Mouse (Mus musculus) large intestine, adult 2 months (tissue): ENCODE measurements around the gene Nelfe. TPM values are rescaled to one million over a fixed set of nuclear protein-coding genes. Genes with fewer than 3 reads are reported as not detected.
"Not testable (repeated sequence)": the region's sequence is repeated elsewhere in the genome, so short reads cannot be mapped to it uniquely, and the experiment has no call there.

Experiments
- DNase-seq: peaks from one replicate; pipeline ENCODE4 v3.0.0-alpha.2; 2012; ENCODE audit warnings: low read depth, low spot score
- WGBS: fragments of 180-500 bp; shearing (Covaris S2); methylation state at CpG from one replicate; pipeline ENCODE4 v1.1.7; 2018; 5-methylcytosine and 5-hydroxymethylcytosine counted together
- polyA plus RNA-seq: library from polyadenylated mRNA; depleted of rRNA; stranded (reverse); fragments of >200 nt; gene quantifications from 2 replicates; pipeline ENCODE4 v1.2.3, GENCODE M21; 2012

Nelfe gene
- polyA plus RNA-seq, 1 experiment: 33.8 TPM

- WGBS: 83% methylated on average over 5 of the region's 5 CpGs
Observed at GRCm38 (mm10) chr17:34887942-34888341, 37.8 kb downstream of the Nelfe start.

GRCm38 (mm10) chr17:34890074-34890743 is 40.0 kb downstream of the Nelfe start:
- DNase-seq: no peak
- WGBS: 87% methylated on average over 12 of the region's 12 CpGs

More at GRCm38 (mm10) chr17:34887942-34888341, 37.8 kb downstream of the Nelfe start:
- DNase-seq: no peak

DNA sequence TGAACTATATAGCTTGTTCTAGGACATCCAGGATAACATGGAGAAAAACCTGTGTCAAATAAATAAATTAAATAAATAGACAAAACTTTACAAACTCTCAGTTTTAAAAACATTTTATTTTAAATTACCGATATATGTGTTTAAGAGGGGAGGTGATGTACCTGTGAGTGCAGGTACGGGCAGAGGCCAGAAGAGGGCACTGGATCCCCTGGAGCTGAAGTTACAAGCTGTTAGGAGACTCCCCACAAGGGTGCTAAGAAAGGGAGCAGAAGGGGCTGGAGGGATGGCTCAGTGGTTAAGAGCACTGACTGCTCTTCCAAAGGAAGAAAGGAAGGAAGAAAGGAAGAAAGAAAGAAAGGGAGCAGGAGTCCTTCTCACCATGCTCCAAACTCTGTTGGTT is 41.2 kb downstream of the Nelfe start:
- 95% methylated on average over 2 of the region's 2 CpGs for WGBS
- no peak for DNase-seq

DNA sequence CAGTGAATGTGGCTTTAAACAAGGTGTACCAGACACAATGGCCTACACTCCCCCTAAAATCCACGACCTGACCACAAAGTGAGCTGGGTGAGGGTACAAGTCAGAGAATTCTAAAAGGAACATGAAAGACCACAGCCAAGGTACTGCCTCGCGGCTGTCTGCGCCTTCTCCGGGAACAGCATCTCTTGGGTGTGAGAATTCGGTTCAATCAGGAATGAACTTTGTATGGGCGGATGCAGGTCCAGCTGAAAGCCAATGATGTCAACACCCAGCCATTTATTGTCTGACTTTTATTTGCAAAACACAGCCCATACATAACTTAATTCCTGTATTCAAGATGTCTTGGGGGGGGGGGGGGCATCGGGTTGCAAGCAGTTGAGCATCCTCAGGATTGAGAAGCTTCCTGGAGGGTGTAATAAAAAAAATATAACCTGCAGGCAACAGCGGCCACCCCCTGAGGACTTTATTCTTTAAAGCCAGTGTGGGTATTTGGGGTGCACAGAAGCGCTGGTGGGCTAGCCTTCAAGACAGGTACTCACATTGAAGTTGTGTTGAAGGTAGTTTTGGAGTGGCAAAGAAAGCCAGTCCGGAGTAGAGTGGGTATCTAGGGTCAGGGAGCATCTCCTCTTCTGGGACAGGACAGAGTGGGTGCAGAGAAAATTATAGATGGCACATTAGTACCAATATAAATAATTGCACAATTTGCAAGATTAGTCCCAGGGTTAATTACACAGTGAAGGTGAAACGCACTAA is 43.1 kb downstream of the Nelfe start:
- 33% methylated on average over 12 of the region's 12 CpGs for WGBS
- no peak for DNase-seq

- under 1% methylated on average over 43 of the region's 51 CpGs for whole genome bisulfite sequencing
- DNase-seq: no peak
Observed at GRCm38 (mm10) chr17:34894074-34894597, 43.9 kb downstream of the Nelfe start.

- no peak for DNase-seq
- WGBS: 13% methylated on average over 51 of the region's 51 CpGs
Observed at GRCm38 (mm10) chr17:34894801-34895530, 44.8 kb downstream of the Nelfe start.

DNA sequence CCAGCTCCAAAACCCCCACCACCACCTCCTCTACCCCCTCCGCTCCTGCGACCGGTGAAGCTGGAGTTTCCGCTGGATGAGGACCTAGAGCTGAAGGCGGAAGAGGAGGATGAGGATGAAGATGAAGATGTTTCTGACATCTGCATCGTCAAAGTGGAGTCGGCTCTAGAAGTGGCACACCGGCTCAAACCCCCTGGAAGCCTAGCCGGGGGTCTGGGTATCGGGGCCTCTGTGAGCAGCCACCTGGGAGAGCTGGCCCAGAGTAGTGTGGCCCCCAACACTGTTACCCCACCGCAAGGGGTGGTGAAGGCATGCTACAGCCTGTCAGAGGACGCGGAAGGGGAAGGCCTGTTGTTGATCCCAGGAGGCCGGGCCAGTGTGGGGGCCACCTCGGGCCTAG is 45.5 kb downstream of the Nelfe start:
- 94% methylated on average over 15 of the region's 15 CpGs for WGBS
- DNase-seq: no peak

DNA sequence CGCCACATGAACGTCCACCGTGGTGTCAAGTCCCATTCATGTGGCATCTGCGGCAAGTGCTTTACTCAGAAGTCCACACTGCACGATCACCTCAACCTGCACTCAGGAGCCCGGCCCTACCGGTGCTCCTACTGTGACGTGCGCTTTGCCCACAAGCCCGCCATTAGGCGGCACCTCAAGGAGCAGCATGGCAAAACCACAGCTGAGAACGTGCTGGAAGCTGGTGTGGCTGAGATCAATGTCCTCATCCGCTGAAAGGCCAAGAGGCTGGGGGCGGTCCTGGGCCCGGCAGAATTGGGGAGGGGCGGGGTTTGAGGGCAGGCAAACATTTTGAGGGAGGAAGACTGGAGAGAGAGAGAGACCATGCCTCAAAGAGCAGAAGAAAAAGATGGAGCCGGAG is 46.2 kb downstream of the Nelfe start:
- 80% methylated on average over 17 of the region's 17 CpGs for WGBS
- DNase-seq: no peak

DNA sequence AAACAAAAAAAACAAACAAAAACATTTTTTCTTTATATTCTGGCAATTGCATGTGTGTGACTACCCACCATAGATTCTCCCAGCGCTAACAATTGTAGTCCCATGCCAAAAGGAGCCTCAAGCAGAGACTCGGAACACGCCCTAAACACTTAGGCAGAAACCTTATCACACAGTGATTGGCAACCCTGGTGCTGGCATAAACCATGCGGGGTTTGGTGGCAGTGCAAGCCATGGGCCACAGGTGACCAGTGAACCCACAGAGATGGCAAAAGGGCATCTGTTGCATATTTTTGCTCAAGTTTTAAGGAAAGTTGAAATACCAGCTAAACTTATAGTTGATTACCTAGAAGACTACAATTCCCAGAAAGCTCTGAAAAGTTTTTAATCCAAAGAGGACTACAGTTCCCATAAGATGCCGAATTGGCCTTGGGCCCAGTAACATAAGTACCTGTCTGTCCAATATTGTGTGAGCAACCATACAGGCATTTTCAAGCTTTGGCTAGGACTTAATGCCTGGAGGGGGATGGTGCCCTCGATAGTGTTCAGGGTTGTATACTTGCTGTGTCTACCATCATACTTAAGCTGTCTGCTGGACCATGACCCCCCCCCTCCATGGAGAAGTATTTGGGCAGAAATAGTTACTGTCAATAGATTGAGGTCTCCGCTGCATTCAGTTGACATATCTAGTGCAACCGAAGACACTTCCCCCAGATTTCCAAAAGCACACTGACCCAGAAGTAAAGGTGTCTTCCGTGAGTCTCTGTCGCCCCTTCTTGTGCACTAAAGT is 47.4 kb downstream of the Nelfe start:
- no peak for DNase-seq
- WGBS: 7% methylated on average over 10 of the region's 10 CpGs

DNA sequence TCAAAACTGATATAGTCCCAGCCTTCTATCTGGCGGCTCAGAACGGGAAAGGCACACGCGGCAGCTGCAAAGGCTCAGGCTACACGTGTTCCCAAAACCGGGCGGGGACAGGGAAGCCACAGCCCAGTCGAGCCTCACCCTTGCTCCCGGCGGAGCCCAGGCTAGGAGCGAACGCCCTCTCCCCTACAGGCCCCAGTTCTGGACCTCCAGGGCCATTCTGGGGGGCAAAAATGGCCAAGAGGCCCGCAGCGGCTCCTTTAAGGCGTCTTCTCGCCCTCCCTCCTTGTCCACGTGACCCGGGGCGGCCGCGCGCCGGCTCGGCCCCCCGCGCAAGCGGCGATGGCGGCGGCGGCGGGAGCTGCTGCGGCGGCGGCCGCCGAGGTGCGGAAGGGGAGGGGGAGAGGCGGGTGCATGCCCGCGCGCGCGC is 48.0 kb downstream of the Nelfe start, which contains the start of the genes C2 and Ehmt2:
Gene C2, minus strand, starts transcription at position 106 of the 427 bp plus-strand sequence.
Gene Ehmt2, plus strand, starts transcription at position 310 of the 427 bp plus-strand sequence.
- DNase-seq: no peak
- WGBS: under 1% methylated on average over 37 of the region's 44 CpGs

- no peak for DNase-seq
- WGBS: 2% methylated on average over 33 of the region's 47 CpGs
Observed at GRCm38 (mm10) chr17:34898706-34899052, 48.5 kb downstream of the Nelfe start.

DNA sequence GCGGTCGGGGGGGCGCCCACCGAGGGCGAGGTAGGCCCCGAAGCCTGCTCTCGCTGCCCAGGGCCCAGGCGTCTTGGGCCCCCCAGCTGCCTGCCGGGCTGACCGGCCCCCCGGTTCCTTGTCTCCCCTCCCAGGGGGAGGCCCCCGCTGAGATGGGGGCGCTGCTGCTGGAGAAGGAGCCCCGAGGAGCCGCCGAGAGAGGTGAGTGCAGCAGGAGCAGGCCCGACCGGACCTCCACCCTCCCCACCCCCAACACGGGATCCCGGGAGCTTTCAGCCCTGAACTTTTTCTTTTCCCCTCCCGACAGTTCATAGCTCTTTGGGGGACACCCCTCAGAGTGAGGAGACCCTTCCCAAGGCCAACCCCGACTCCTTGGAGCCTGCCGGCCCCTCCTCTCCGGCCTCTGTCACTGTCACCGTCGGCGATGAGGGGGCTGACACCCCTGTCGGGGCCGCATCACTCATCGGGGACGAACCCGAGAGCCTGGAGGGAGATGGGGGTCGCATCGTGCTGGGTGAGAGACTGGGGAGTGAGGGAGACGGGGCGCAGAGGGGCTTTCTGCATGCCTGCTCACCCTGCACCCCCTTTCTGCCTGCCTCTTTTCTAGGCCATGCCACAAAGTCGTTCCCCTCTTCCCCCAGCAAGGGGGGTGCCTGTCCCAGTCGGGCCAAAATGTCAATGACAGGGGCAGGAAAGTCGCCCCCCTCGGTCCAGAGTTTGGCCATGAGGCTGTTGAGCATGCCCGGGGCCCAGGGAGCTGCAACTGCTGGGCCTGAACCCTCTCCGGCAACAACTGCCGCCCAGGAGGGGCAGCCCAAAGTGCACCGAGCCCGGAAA is 49.1 kb downstream of the Nelfe start:
- WGBS: under 1% methylated on average over 43 of the region's 45 CpGs
- DNase-seq: no peak

DNA sequence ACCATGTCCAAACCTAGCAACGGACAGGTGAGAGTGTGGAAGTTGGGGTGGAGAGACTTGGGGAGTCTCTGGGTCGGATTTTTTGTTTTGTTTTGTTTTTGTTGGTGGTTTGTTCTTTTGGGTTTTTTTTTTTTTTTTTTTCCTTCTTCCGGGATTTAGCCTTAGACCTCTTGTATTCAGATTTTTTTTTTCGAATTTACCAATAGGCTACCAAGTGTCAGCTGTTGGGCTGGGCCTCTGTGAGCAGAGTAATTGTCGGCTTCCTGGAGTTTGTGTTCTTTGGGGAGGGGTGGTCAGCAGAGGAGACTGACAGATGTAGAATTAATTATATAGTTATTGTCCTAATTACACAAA is 49.7 kb downstream of the Nelfe start:
- 0% methylated on average over 5 of the region's 5 CpGs for WGBS

DNA sequence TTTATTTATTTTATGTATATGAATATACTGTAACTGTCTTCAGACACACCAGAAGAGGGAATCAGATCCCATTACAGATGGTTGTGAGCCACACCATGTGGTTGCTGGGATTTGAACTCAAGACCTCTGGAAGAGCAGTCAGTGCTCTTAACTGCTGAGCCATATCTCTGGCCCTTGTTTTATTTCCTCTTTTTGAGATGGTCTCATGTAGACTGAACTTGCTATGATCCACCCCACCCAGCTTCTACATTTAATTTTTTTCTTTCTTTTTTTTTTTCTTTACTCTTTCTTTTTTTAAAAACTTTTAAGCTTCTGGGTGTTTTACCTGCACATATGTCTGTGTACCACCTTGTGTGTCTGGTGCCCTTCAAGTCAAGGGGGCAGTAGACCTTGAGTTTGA is 50.6 kb downstream of the Nelfe start:
- not testable (repeated sequence) for DNase-seq

More for the DNA sequence above, 49.7 kb downstream of the Nelfe start:
- no peak for DNase-seq

DNA sequence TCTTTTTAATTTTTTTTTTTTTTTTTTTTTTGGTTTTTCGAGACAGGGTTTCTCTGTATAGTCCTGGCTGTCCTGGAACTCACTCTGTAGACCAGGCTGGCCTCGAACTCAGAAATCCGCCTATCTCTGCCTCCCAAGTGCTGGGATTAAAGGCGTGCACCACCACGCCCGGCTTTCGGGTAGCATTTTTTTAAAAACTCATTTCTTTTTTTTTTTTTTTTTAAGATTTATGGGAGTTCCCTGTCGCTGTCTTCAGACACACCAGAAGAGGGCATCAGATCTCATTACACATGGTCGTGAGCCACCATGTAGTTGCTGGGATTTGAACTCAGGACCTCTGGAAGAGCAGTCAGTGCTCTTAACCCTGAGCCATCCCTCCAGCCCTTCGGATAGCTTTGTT is 51.8 kb downstream of the Nelfe start:
- 71% methylated on average over 9 of the region's 10 CpGs for WGBS
- DNase-seq: not testable (repeated sequence)

- no peak for DNase-seq
- WGBS: 88% methylated on average over 9 of the region's 9 CpGs
Observed at GRCm38 (mm10) chr17:34902895-34903294, 52.7 kb downstream of the Nelfe start.
